Mouse (Mus musculus): ENCODE data around the gene Prkg1. TPM values are rescaled to one million over a fixed set of nuclear protein-coding genes. Genes with fewer than 3 reads are reported as not detected.

Prkg1 gene
- 10 to 100 TPM; 22.5 to 37.7 TPM for total RNA-seq (2021)
- long read RNA-seq, experiment 1, partial matches to known transcripts: 3 of 18 reads
- long read RNA-seq, experiment 1, other reads (novel, unspliced or antisense): 15 of 18 reads
- long read RNA-seq, experiment 2, partial matches to known transcripts: 6 of 18 reads
- long read RNA-seq, experiment 2, other reads (novel, unspliced or antisense): 12 of 18 reads

DNA sequence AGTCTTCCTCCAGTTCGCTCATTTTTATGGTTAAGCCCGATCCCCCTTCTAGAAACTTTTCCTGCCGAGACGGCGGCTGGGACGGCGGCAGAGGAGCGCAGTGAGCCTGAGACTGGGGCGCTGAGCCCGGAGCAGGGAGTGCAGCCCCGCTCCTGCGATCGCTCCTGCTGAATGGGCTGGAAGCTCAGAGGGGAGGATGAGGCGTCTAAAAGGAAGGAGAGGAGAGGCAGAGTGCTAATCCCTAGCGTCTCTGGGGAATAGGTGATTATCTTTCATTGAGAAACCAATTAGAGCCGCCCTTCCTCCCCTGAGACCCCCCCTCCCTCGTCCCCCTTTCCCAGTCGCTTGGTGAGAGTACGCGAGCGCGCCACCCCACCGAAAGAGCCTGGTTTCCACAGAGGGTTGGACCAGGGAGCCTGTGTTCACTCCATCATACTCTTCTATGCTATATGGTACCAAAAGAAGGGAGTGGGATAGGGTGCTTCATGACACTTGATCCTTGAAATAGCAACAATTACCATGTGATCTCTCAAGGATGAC lies at the start of gene Prkg1:
Gene Prkg1, minus strand, starts transcription at position 233 of the 540 bp plus-strand sequence.
- TF ChIP-seq CTCF (IDR thresholded peaks at IDR 0.05): no peak
- intact Hi-C loops (cut with DNase I): loop anchor here (5.0 kb wide), 1 partner anchor 923 kb away; no protein-coding TSS in a partner anchor
- peak within 1 kb of the TSS; percentile 89 for H3K4me3 ChIP-seq
- peak within 1 kb of the TSS; percentile 85 for H3K27ac ChIP-seq
- peak; percentile 54 for DNase-seq

DNA sequence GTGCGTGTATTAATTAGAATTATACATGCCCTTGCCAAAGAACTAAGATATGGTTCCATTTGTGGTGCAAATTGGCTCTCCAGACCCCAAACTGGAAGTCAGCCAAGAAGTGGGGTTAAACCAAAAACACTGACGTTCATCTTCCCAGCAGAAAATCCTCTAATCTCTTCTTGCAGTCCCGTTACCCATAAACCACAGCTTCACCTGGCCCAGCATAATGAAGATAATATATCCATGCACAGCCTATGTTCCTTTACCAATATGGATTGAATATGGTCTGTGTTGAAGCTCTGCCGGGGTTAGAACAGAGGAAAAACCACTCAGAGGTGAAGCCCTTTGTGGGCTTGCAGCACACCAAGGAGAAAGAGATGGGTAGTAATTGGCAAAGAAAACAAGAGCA lies 48.3 kb upstream of the Prkg1 start:
- Histone ChIP-seq H3K4me3 (no peak overlapping the region), H3K27ac (no peak overlapping the region)
- TF ChIP-seq CTCF (IDR thresholded peaks at IDR 0.05): no peak
- intact Hi-C loops (cut with DNase I): no loop called here
- no peak for DNase-seq

DNA sequence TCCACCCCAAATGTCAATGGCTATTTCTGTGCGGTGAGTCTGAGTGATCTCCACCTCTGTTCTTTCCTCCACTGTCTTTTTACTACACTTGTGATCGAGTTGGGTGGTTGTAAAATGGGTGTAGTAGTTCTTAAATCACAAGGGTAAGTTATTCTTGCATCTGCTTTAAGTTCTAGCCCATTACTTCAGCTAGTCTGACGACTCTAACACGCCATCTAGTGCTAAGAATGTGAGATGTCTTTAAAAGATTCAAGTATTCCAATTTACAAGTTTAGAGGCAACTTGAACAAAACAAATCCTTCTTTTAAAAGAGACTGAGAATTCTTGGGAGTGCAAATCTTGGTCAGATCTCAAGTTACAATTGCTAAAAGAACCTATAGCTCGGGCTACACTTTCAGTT lies 46.5 kb upstream of the Prkg1 start:
- no peak for DNase-seq
- peak; percentile 59 for TF ChIP-seq CTCF (IDR thresholded peaks at IDR 0.05)
- intact Hi-C loops (cut with DNase I): no loop called here

DNA sequence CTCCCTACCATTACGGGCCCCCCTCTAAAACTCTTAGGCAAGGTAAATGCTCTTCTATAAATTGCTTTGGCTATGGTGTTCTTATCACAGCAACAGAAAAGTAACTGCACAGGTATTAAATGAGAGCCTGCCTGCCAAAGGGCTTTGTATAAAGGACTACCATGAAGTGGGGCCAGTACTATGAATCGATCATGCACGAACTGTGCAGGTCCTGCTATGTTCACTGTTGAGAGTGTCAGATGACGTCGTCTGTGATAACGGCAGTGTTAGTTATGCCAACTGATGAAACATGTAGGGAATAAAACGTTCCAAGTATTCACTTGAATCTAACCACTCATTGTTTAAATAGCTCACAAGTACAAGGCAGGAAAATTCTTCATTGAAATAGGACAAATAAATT lies 40.6 kb upstream of the Prkg1 start:
- no peak for TF ChIP-seq CTCF (IDR thresholded peaks at IDR 0.05)
- DNase-seq: no peak
- intact Hi-C loops (cut with DNase I): no loop called here
- no peak overlapping the region for H3K4me3 ChIP-seq
- no peak overlapping the region for H3K27ac ChIP-seq

More for the DNA sequence above, 46.5 kb upstream of the Prkg1 start:
- Histone ChIP-seq H3K27ac (no peak overlapping the region), H3K4me3 (no peak overlapping the region)

DNA sequence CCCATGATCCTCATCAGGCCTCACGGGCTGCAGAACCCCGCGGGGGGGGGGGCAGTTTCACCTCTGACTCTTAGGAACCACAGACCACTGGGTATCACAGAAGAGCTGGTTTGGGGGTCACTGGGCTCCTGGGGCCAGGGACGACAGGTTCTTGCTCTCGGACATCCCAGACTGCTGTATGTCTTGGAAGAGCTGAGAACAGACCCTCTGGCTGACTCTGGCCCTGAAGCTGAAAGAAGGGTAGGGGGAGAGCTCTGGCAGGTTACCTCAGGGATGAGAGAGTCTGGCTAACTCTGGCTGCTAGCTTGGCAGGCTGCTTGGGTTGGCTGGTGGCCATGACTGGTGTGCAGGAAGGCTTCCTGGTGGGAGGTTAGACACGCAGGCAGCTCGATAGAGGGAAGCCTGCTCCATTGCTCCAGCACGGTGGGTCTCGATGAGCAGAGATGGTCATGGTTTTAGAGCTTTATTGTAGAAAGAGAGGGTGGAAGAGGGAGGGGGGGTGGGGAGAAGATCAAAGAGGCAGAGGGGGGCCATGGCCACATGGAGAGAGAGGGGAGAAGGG lies 30.7 kb upstream of the Prkg1 start:
- no peak overlapping the region for H3K4me3 ChIP-seq
- no peak for TF ChIP-seq CTCF (IDR thresholded peaks at IDR 0.05)
- peak; percentile 20 for DNase-seq
- no peak overlapping the region for H3K27ac ChIP-seq
- intact Hi-C loops (cut with DNase I): no loop called here

DNA sequence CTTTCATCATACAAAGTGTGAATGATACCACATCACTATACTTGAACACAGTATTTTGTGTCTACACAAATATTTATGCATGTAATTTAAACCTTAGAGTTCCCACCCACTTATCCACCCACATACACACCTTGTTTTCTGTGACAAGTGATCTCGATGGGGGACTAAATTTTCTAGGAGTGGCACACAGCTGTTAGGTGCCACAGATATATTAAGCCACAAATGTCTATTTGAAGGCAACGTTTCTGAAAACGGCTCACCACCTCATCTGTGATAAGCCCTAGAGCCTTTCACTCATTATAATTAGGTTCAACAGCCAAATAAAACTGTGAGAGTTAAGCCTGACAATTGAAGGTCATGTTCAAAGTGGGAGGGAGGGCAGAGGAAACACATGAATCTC lies 26.9 kb upstream of the Prkg1 start:
- Histone ChIP-seq H3K4me3 (no peak overlapping the region), H3K27ac (no peak overlapping the region)
- no peak for TF ChIP-seq CTCF (IDR thresholded peaks at IDR 0.05)
- intact Hi-C loops (cut with DNase I): no loop called here
- DNase-seq: no peak

DNA sequence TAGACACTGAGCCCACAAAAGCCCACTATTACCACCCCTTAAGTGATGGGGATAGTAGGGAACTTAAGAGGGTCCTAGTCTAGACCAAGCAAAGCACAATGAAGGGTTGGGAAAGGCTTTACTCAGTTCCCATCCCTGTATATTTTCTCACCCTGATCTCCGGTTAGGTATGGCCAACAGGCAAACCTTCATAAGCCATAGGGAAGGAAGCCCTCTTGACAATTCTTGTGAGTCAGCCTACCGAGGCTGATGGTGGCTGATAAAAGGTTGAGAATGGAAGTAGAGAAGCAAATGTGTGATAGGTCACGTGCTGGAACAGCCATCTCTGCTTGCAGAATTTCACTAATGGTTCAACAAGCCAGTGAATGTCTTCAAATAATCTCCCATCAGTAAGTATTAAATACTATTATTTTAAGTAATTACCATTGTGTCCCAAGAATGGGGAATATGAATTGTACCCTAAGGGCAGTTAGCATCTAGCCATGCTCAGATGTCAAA lies 16.7 kb upstream of the Prkg1 start:
- DNase-seq: no peak
- intact Hi-C loops (cut with DNase I): no loop called here
- Histone ChIP-seq H3K4me3 (no peak overlapping the region), H3K27ac (no peak overlapping the region)
- TF ChIP-seq CTCF (IDR thresholded peaks at IDR 0.05): no peak

DNA sequence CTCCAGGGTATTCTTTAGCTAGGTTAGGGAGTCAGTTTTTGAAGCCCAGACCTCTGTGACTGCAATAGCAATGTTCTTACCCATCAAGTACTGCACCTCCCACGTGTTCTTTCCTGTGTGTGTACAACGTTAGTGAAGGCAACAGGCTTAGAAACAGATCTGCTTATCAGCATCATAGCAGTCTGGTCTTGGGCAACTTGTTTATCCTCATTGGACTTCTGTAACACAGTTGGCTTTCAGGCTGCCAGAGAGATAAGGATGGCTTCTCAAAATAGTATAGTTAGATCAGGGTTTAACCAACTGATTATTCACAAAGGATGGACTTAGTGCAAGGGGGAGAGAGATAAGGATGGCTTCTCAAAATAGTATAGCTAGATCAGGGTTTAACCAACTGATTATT lies 16.2 kb upstream of the Prkg1 start:
- no peak for TF ChIP-seq CTCF (IDR thresholded peaks at IDR 0.05)
- H3K27ac ChIP-seq: no peak overlapping the region

DNA sequence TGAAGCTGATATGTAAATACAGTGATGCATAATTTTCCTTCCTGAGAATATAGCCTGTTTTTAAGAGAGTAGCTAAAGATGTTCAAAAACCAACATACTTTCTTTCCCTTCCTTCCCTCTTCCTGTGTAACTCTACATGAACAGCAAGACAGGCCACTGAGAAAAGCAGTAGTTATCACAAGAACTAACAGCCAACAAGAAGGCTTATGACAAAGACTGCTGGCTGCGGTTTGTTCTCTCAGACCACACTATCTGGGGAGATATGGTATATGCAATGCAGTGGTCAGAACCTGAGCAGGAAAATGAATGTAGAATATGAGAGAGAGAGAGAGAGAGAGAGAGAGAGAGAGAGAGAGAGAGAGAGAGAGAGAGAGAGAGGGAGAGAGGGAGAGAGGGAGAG lies 15.4 kb upstream of the Prkg1 start:
- no peak for TF ChIP-seq CTCF (IDR thresholded peaks at IDR 0.05)
- intact Hi-C loops (cut with DNase I): no loop called here
- Histone ChIP-seq H3K4me3 (no peak overlapping the region), H3K27ac (no peak overlapping the region)
- DNase-seq: no peak

More for the DNA sequence above, 16.2 kb upstream of the Prkg1 start:
- no peak for DNase-seq
- H3K4me3 ChIP-seq: no peak overlapping the region
- intact Hi-C loops (cut with DNase I): no loop called here

DNA sequence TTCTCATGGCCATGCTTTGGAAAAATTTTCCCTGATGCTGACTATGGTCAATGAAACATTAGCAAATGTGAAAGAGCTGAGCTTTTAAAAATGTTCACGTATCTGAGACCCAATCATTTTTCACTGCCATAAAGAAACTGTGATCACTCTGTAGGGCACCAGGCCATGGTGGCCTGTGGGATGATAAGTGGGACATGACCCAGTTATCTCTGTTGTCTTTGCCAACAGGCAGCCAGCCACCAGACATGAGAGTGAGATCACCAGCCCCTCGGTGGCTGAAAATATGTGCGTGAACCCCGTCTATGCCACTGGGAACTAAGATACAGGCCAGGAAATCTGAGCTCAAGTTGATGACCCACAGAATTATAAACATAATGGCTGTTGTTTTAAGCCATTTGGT lies 14.2 kb upstream of the Prkg1 start:
- no peak overlapping the region for H3K27ac ChIP-seq
- H3K4me3 ChIP-seq: no peak overlapping the region
- intact Hi-C loops (cut with DNase I): no loop called here
- no peak for TF ChIP-seq CTCF (IDR thresholded peaks at IDR 0.05)
- peak; percentile 37 for DNase-seq

DNA sequence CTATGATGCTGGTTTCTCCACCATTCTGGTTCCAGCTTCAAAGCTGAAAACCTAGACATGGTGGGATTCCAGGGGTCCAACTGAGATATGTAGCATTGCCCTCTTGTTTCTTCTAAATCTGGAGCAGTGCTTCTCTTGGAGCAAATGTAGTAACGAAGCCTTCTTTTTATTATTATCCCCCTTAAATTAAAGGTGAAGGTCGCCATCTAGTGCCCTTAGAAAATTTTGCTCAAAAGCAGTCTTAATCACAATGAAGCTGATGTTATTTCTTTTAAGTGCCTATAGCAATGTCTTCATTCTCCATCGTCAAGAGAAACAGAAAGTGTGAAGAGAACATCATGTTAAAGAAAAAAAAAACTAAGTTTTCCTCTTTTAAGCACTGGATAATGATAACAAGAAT lies 2.2 kb upstream of the Prkg1 start:
- H3K27ac ChIP-seq: no peak overlapping the region
- no peak for DNase-seq
- intact Hi-C loops (cut with DNase I): no loop called here
- peak; percentile 50 for TF ChIP-seq CTCF (IDR thresholded peaks at IDR 0.05)
- no peak overlapping the region for H3K4me3 ChIP-seq

DNA sequence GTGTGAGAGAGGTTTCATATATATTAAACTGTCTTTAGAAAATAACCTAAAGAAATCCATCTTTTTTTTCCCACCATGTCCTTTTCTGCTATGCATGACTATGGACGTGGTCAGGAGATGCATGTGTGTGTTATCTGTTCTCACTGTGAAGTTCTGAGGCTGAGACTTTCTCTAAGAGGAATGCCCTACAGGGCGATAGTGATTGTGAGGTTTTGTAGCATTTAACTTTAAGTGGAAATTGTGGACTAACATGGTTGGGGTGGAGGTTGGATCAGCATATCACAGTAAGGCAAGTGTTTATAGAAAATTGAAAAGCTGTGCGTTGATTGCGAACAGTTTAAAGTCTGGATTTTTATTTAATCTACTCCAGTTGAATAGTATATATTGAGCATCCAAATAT lies 618 bp upstream of the Prkg1 start:
- peak overlapping the region; percentile 49; the same call in 1 of the 2 replicates for H3K27ac ChIP-seq
- DNase-seq: no peak
- intact Hi-C loops (cut with DNase I): no loop called here
- TF ChIP-seq CTCF (IDR thresholded peaks at IDR 0.05): no peak
- peak overlapping the region; percentile 89 for H3K4me3 ChIP-seq

DNA sequence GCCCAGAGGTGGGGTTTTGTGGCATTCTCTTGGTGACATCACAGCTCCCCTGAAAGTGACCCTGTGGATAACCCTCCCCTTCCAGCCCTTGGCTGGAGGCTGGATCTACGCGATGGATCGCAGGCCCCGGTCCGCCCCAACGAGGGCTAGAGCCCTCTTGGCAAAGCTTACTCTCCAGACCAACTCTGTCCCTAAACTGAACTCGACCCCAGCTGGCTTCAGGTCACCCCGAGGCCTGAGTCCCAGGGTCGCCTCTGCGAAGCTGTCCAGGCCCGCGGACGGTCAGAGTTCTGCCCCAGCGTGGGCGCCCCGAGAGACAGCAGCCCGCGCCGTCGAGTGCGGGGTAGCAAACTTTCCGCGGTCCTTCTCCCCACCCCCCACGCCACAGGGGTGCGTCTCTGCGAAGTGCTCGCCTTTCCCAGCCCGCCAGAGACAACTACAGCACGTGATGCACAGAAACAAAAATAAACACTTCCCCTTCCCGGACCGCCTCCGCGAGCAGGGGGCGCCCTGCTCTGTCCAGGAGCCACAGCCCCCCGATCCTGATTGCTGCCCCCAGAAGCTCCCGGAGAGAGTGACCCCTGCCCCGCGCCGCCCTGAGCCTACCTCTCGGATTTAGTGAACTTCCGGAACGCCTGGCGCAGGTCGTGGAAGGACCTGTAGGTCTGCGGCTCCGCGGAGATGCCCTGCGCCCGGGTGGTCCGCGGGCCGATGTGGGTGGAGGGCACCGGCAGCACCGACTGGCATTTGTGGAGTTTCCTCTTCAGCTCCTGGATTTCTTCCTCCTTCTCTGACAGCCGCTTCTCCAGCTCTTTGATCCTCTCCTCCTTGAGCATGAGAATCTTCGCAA lies 657 bp downstream of the Prkg1 start:
- TF ChIP-seq CTCF (IDR thresholded peaks at IDR 0.05): peak; percentile 30; the same call in 1 of the 2 replicates
- DNase-seq: peak; percentile 56
- intact Hi-C loops (cut with DNase I): loop anchor here (5.0 kb wide), 1 partner anchor 922 kb away; no protein-coding TSS in a partner anchor
- Histone ChIP-seq H3K27ac (peak overlapping the region; percentile 85), H3K4me3 (peak overlapping the region; percentile 89)
